In genomic region chrX:6446422-6446821, GRCm38 (mm10) we compare ENCODE assay signal across 20 mouse cellular contexts. TPM values are rescaled to one million over a fixed set of nuclear protein-coding genes. Genes with fewer than 3 reads are reported as not detected.
A peak's percentile ranks its signal among the peaks of the same experiment; 100 is the strongest.
DNase-seq lines count a peak whose midpoint lies in the region; ATAC-seq and TF ChIP-seq lines count a peak whose summit lies in the region.
"Had no signal": no experiment of that assay in that cellular context is flagged by ENCODE, and none has a peak within 500 bp of the region (broad histone marks: within the 10 kb centered on the region; RNA-seq: fewer than 3 reads in every experiment).

No protein-coding gene starts in this region.

- H3K9me3 ChIP-seq in forebrain, embryonic 10.5 days, result no peaks in the 10 kb centered on the region
- H3K9me3 ChIP-seq in forebrain, embryonic 14.5 days (replicated peaks; ENCODE audit: control insufficient read depth, low read length), result no peaks in the 10 kb centered on the region
- H3K9me3 ChIP-seq: G1E; heart, embryonic 12.5 days; liver, embryonic 12.5 days; megakaryocyte, embryonic 14.5 days; neural tube, embryonic 12.5 days had no signal

- no peak overlapping the region for H3K27ac ChIP-seq in kidney, adult 2 months (ENCODE audit: insufficient read depth, low read depth, low read length)
- H3K27ac ChIP-seq in forebrain, embryonic 10.5 days, result no peak overlapping the region
- no peak overlapping the region for H3K27ac ChIP-seq in forebrain, embryonic 14.5 days (ENCODE audit: low read depth, low read length)
- H3K27ac ChIP-seq: liver, embryonic 12.5 days; neural tube, embryonic 12.5 days had no signal

- H3K4me1 ChIP-seq in kidney, adult 2 months (ENCODE audit: control insufficient read depth, insufficient read depth, low read length), result peaks cover 9% of the 10 kb centered on the region
- H3K4me1 ChIP-seq in forebrain, embryonic 10.5 days, result peaks cover 15% of the 10 kb centered on the region; the same call in 1 of the 2 replicates
- H3K4me1 ChIP-seq in forebrain, embryonic 14.5 days (ENCODE audit: control insufficient read depth, insufficient read depth, low read length), result no peaks in the 10 kb centered on the region
- H3K4me1 ChIP-seq: liver, embryonic 12.5 days; neural tube, embryonic 12.5 days had no signal

- no peak for TF ChIP-seq POLR2A in kidney, adult 2 months (IDR thresholded peaks at IDR 0.05; ENCODE audit: low read depth, low read length)

- H3K27me3 ChIP-seq in kidney, adult 2 months (replicated peaks; ENCODE audit: control insufficient read depth, insufficient read depth, low read length), result no peaks in the 10 kb centered on the region
- H3K27me3 ChIP-seq in forebrain, embryonic 10.5 days (ENCODE audit: poor library complexity, severe bottlenecking), result no peaks in the 10 kb centered on the region
- no peaks in the 10 kb centered on the region for H3K27me3 ChIP-seq in forebrain, embryonic 14.5 days (replicated peaks; ENCODE audit: control insufficient read depth, insufficient read depth, low read length)
- H3K27me3 ChIP-seq: heart, embryonic 12.5 days; liver, embryonic 12.5 days; neural tube, embryonic 12.5 days had no signal

- no peak overlapping the region for H3K4me3 ChIP-seq in kidney, adult 2 months (ENCODE audit: insufficient read depth, low read depth, low read length)
- H3K4me3 ChIP-seq in forebrain, embryonic 10.5 days, result no peak overlapping the region
- H3K4me3 ChIP-seq in forebrain, embryonic 14.5 days (ENCODE audit: low read depth, low read length), result no peak overlapping the region
- H3K4me3 ChIP-seq: heart, embryonic 12.5 days; liver, embryonic 12.5 days; megakaryocyte, embryonic 14.5 days; neural tube, embryonic 12.5 days had no signal

- no peak for ATAC-seq in forebrain, embryonic 14.5 days
- ATAC-seq: inflammation-experienced regulatory T-cells, adult 6 months; liver, embryonic 12.5 days; midbrain, embryonic 16.5 days had no signal

- WGBS in kidney, adult 2 months, result 13% methylated on average over 1 of the region's 1 CpGs
- WGBS in forebrain, embryonic 10.5 days, result 73% methylated on average over 1 of the region's 1 CpGs
- 55% methylated on average over 1 of the region's 1 CpGs for WGBS in forebrain, embryonic 14.5 days

- no peak overlapping the region for H3K4me2 ChIP-seq in forebrain, embryonic 14.5 days (ENCODE audit: low read length)
- H3K4me2 ChIP-seq: heart, embryonic 12.5 days; liver, embryonic 12.5 days; neural tube, embryonic 12.5 days had no signal

- TF ChIP-seq CTCF in kidney, adult 2 months (conservative IDR thresholded peaks at IDR 0.05; ENCODE audit: insufficient read depth, insufficient read length, low read depth, low read length), result no peak

- no peak overlapping the region for H3K9ac ChIP-seq in forebrain, embryonic 14.5 days (ENCODE audit: low read length)
- H3K9ac ChIP-seq: heart, embryonic 12.5 days; liver, embryonic 12.5 days; neural tube, embryonic 12.5 days had no signal

- no peaks in the 10 kb centered on the region for H3K36me3 ChIP-seq in kidney, adult 2 months (ENCODE audit: control insufficient read depth, insufficient read depth, low read length)
- H3K36me3 ChIP-seq in forebrain, embryonic 10.5 days (replicated peaks), result no peaks in the 10 kb centered on the region
- no peaks in the 10 kb centered on the region for H3K36me3 ChIP-seq in forebrain, embryonic 14.5 days (ENCODE audit: control insufficient read depth, insufficient read depth, low read length)
- H3K36me3 ChIP-seq: G1E; heart, embryonic 12.5 days; liver, embryonic 12.5 days; neural tube, embryonic 12.5 days had no signal

- peak; percentile 10 for DNase-seq in kidney, adult 2 months
- DNase-seq in kidney, adult 11 months, result no peak
- peak; percentile 8 for DNase-seq in NIH3T3 (ENCODE audit: low read depth)
- DNase-seq in kidney, postnatal 4 days, result peak; percentile 14 to 18
- peak; percentile 61 for DNase-seq in lung, postnatal 14 days
- no peak for DNase-seq in forebrain, embryonic 10.5 days (ENCODE audit: extremely low spot score, low spot score)
- no peak for DNase-seq in right cerebral cortex, postnatal 36 days (ENCODE audit: low spot score in 2 of 2)
- DNase-seq in forebrain, embryonic 14.5 days (ENCODE audit: low spot score), result no peak
- DNase-seq: adrenal gland, postnatal 10 days; cerebellum, adult 8-10 months; embryo, embryonic 11 days; gastrocnemius, postnatal 25 days; layer of hippocampus, adult 9-11 months had no signal

RNA-seq across cellular contexts. Expression of gene Shroom4, which starts 46.8 kb away (rescaled TPM):
- 15.7 and 19.6 TPM in 2 replicates for polyA plus RNA-seq in kidney, adult 2 months (2012; rRNA removed)
- polyA plus RNA-seq in forebrain, embryonic 10.5 days (2016; fragmentation: Nextera tagmentation; extraction: Ambion mirVana), result 5.1 and 5.4 TPM in 2 replicates
- 1.7 and 1.8 TPM in 2 replicates for polyA plus RNA-seq in forebrain, embryonic 14.5 days (2014; fragmentation: Nextera tagmentation; extraction: Ambion mirVana)
- polyA plus RNA-seq: G1E had no signal

Comparison
In these comparisons a context has a peak if more than half of its experiments do, and no peak if none do; other contexts are left out.
1. DNase-seq: peak in kidney, adult 2 months (single experiment), NIH3T3 (single experiment), kidney, postnatal 4 days (2 of 2) and lung, postnatal 14 days (single experiment); none in kidney, adult 11 months (single experiment), forebrain, embryonic 10.5 days (single experiment), right cerebral cortex, postnatal 36 days (0 of 2) and forebrain, embryonic 14.5 days (single experiment).